Mouse (Mus musculus): ENCODE measurements at regions not wholly inside any gene's neighbourhood (a gene's known extent, or its start where the extent isn't known, plus 50 kb on each side); places are given as distances from the start of the nearest gene placed in this dataset.

DNA sequence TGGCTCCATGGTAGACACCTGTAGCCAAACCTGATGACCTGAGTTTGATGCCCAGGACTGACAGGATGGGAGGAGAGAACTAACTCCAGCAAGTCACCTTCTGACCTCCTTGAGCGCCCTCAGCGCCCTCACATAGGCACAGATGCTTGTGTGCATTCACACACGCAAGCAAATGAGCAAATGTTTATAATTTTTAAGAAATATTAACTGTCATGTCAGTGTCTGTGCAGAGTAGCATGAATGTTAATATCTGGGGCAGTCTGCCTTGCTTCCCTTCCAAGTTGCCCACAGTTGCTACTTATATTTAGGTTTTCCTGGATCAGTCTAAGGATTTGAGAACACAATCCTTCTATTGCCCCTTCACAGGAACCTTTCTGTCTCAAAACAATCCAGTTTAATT, 257.6 kb downstream of the Efnb2 start:
- TF ChIP-seq CTCF (IDR thresholded peaks at IDR 0.05; ENCODE audit: extremely low read depth, insufficient read depth, insufficient read length, insufficient replicate concordance) (no peak), POLR2A (IDR thresholded peaks at IDR 0.05; ENCODE audit: low read depth, low read length) (no peak)
